Mouse (Mus musculus) heart, postnatal 0 days (tissue): ENCODE results near the gene Nav2.

Source experiments
- CTCF ChIP-seq: IDR thresholded peaks from 2 replicates; pipeline ENCODE4 v1.5.1; 2016; ENCODE audit warnings: antibody characterized with exemption, control low read depth, low read depth
- EP300 ChIP-seq: IDR thresholded peaks from 2 replicates; pipeline ENCODE4 v1.6.1; 2016; ENCODE audit warnings: antibody characterized with exemption, low read depth

DNA sequence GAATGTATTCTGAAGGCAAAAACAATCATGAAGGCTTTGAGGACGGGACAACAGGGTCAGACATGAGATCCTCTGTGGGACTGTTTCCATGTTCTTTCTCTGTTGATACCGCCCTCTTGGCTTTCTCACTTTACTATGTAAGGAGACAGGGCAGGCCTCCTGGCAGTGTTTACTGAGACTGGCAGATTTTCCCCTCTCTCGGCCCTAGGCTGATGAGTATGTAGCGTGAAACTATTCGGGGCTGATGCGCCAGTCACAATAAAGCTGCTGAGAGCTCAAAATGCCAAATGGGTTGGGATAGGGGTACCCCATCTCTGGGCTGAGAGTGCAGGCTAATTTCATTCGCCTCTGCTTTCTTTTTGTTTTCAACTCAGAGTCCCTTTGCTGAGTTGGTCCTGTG lies 373.9 kb downstream of the Nav2 start:
- TF ChIP-seq CTCF (no peak), EP300 (no peak)
